Comparison of ENCODE assay signal across 8 mouse cellular contexts in genomic region chr7:67630817-67631216, GRCm38 (mm10). TPM values are rescaled to one million over a fixed set of nuclear protein-coding genes. Genes with fewer than 3 reads are reported as not detected.
DNase-seq lines count a peak whose midpoint lies in the region; ATAC-seq and TF ChIP-seq lines count a peak whose summit lies in the region.

No protein-coding gene starts in this region.

- H3K4me3 ChIP-seq in embryonic fibroblast, embryonic 13.5 days (ENCODE audit: insufficient read depth, low read length) = no peak overlapping the region
- H3K4me3 ChIP-seq in heart, embryonic 10.5 days = no peak overlapping the region
- H3K4me3 ChIP-seq in lung, embryonic 14.5 days (ENCODE audit: low read depth, low read length) = no peak overlapping the region

- H3K36me3 ChIP-seq in heart, embryonic 10.5 days = peaks cover 5% of the 10 kb centered on the region; the same call in 1 of the 2 replicates
- no peaks in the 10 kb centered on the region for H3K36me3 ChIP-seq in lung, embryonic 14.5 days (ENCODE audit: insufficient read depth)

- no peak for TF ChIP-seq POLR2A in embryonic fibroblast, embryonic 13.5 days (IDR thresholded peaks at IDR 0.05; ENCODE audit: low read depth, low read length)

- DNase-seq in ES-CJ7 (ENCODE audit: low read depth, low spot score) = peak; percentile 83
- peak; percentile 95 for DNase-seq in brain, adult 2 months (ENCODE audit: low read depth, low spot score)
- peak; percentile 88 for DNase-seq in heart, embryonic 10.5 days (ENCODE audit: low spot score)
- peak; percentile 80 to 86 for DNase-seq in kidney, postnatal 36 days
- DNase-seq in lung, embryonic 14.5 days = peak; percentile 95
- DNase-seq in ovary, postnatal 36 days (ENCODE audit: low spot score) = peak; percentile 48
- peak; percentile 70 for DNase-seq in thymus, postnatal 25 days

- H3K9me3 ChIP-seq in heart, embryonic 10.5 days = no peaks in the 10 kb centered on the region
- H3K9me3 ChIP-seq in lung, embryonic 14.5 days (ENCODE audit: low read depth, low read length) = no peaks in the 10 kb centered on the region

- no peak overlapping the region for H3K9ac ChIP-seq in lung, embryonic 14.5 days

- WGBS in heart, embryonic 10.5 days = 33% methylated on average over 2 of the region's 2 CpGs
- WGBS in lung, embryonic 14.5 days = 14% methylated on average over 2 of the region's 2 CpGs

- H3K27me3 ChIP-seq in heart, embryonic 10.5 days (ENCODE audit: insufficient read depth, poor library complexity, severe bottlenecking) = no peaks in the 10 kb centered on the region
- no peaks in the 10 kb centered on the region for H3K27me3 ChIP-seq in lung, embryonic 14.5 days (ENCODE audit: insufficient read depth, low read length)

- peak; percentile 56; the same call in 1 of the 2 replicates for ATAC-seq in lung, embryonic 14.5 days (ENCODE audit: insufficient read depth)

- H3K4me2 ChIP-seq in lung, embryonic 14.5 days = no peak overlapping the region

- H3K4me1 ChIP-seq in embryonic fibroblast, embryonic 13.5 days (ENCODE audit: control insufficient read depth, insufficient read depth, low read length) = peaks cover 2% of the 10 kb centered on the region; the same call in 1 of the 2 replicates
- peaks cover 13% of the 10 kb centered on the region; the same call in 1 of the 2 replicates for H3K4me1 ChIP-seq in heart, embryonic 10.5 days
- no peaks in the 10 kb centered on the region for H3K4me1 ChIP-seq in lung, embryonic 14.5 days (ENCODE audit: insufficient read depth)

- peak overlapping the region; percentile 6; the same call in 1 of the 2 replicates for H3K27ac ChIP-seq in embryonic fibroblast, embryonic 13.5 days (ENCODE audit: insufficient read depth, low read length)
- H3K27ac ChIP-seq in heart, embryonic 10.5 days = peak overlapping the region; percentile 36; the same call in 1 of the 2 replicates
- H3K27ac ChIP-seq in lung, embryonic 14.5 days (ENCODE audit: low read depth) = no peak overlapping the region

- TF ChIP-seq CTCF in embryonic fibroblast, embryonic 13.5 days (IDR thresholded peaks at IDR 0.05; ENCODE audit: borderline replicate concordance, insufficient read depth, low read length) = peak; percentile 71
- peak; percentile 100 for TF ChIP-seq CTCF in lung, embryonic 14.5 days (IDR thresholded peaks at IDR 0.05; ENCODE audit: low read depth)

RNA-seq across cellular contexts. Expression of gene Lrrc28, which starts 14.3 kb away (rescaled TPM):
- 43.1 and 44.4 TPM in 2 replicates for polyA plus RNA-seq in embryonic fibroblast, embryonic 13.5 days (2011; ENCODE audit: insufficient read length, low read depth, missing spikeins)
- 12.8 and 13.6 TPM in 2 replicates for polyA plus RNA-seq in heart, embryonic 10.5 days (2016; fragmentation: Nextera tagmentation; extraction: Ambion mirVana)
- 16.2 and 16.6 TPM in 2 replicates for polyA plus RNA-seq in lung, embryonic 14.5 days (2014; fragmentation: Nextera tagmentation; extraction: Ambion mirVana)

RNA-seq across cellular contexts. Expression of gene Ttc23, which starts 16.4 kb away (rescaled TPM):
- polyA plus RNA-seq in embryonic fibroblast, embryonic 13.5 days (2011; ENCODE audit: insufficient read length, low read depth, missing spikeins) = 36.9 and 54.8 TPM in 2 replicates
- 19.0 and 27.1 TPM in 2 replicates for polyA plus RNA-seq in heart, embryonic 10.5 days (2016; fragmentation: Nextera tagmentation; extraction: Ambion mirVana)
- polyA plus RNA-seq in lung, embryonic 14.5 days (2014; fragmentation: Nextera tagmentation; extraction: Ambion mirVana) = 33.5 and 35.7 TPM in 2 replicates
